Mouse (Mus musculus): ENCODE measurements around the gene Grhpr.
"Not testable (repeated sequence)": the region's sequence is repeated elsewhere in the genome, so short reads cannot be mapped to it uniquely, and the experiment has no call there.

The Grhpr gene

GRCm38 (mm10) chr4:45019009-45019408 is 37.8 kb downstream of the Grhpr start:
- DNase-seq, result peak; percentile 29

- no peak for DNase-seq
These were observed 45.3 kb downstream of the Grhpr start for GRCm38 (mm10) chr4:45026459-45026858.

DNA sequence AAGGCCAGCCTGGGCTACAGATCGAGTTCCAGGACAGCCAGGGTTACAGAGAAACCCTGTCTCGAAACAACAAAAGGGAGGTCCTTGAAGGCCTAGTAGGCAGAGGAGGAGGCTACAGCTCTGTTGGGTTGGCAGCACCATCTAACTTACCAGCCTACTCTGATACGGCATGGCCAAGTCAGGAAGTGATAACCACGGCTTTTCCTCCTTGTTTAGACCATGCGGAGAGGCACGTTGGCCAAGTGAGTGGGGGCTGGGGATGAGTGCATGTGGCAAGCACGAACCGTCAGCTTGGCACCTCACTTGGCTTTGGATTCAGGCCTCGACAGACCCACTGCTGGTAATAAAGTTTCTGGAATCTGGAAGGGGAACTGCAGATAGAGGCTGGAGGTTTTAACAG is 51.4 kb downstream of the Grhpr start:
- no peak for DNase-seq

DNA sequence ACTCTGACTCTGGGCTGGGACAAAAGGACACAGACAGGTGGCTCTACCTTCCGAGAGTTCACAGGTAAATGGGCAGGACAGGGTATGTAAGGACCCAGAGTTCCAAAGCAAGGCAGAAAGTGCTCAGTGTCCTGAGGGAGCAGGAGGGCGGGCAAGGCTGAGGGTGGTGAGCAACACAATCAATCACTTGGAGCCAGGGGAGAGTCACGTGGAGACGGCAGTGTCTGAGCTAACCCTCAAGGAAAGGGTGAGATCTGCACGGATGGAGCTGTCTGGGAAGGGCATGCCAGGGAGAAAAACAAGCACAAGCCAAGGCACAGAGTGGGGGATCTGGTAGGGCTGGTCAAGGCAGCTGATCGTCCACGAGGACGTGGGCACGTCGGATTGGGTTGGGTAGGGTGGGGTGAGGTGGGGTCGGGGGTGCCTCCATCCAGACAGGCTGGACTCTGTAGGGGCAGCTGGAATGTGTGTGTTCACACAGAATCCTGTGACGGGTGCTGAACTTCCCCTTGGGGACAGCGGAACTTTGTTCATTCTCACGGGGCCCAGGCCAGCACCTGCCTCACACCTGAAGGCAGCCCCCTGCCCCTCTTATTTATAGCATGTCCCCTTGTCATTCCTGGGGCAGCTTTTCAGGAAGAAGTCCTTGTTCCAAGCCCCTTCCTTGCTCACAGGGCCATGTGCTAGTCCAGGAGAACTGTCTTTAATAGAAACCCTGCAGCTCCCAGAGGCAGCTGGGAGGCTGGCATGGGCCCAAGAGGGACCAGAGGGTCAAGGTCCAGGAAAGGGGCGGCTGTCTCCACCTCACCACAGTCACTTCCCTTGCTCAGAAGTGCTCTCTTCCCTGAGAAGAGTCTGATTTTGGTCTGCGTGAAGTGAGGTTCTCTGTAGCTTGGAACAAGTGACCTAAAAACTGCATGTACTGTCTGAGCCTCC is 53.8 kb downstream of the Grhpr start:
- no peak for DNase-seq

DNA sequence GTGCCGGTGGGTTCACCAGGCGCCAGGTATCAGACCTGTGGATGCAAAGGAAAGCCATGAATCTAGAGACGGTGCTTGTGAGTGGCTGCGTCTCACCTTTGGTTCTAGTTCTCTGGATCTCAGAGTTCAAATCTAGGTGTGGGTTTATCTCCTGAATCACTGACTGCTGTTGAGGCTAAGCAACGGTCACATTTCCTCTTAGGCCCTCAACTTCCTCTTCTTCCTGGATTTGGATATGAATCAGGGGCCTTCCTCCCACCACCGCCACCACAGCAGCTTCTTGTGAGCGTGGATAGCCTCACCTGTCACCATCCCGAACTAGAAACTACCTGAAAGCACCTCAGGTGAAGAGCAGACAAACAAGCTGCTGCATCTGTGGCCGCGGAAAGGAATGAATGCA is 54.9 kb downstream of the Grhpr start:
- DNase-seq, result no peak

DNA sequence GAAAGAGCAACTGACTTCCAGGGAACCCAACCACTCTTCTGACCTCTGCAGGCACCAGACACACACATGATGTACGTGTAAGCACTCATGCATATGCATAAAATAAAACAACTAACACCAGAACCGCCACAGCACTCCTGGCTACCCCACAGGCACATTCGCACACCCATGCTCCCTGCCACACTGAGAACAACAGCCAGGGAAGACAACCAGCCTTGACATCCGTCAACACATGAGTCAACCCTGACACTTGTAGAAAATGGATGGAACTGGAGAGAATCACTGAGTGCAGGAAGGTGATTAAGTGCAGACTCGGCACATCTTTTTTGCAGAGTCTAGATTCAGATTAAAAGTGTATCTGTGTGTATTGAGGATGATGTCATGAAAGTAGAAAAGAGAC is 55.4 kb downstream of the Grhpr start:
- no peak for DNase-seq

GRCm38 (mm10) chr4:45037455-45038410 is 56.5 kb downstream of the Grhpr start:
- no peak for DNase-seq

DNA sequence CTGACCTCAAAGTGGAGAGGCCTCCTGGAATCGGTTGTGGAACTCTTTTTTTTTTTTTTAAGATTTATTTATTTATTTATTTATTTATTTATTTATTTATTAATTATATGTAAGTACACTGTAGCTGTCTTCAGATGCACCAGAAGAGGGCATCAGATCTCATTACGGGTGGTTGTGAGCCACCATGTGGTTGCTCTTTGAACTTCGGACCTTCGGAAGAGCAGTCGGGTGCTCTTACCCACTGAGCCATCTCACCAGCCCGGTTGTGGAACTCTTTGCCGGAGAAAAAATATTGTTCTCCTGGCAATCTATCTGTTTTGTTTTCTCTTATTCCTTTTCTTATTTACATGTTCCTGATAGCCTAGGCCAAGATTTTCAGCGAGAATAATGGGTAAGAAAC is 57.7 kb downstream of the Grhpr start:
- DNase-seq, result not testable (repeated sequence)

DNA sequence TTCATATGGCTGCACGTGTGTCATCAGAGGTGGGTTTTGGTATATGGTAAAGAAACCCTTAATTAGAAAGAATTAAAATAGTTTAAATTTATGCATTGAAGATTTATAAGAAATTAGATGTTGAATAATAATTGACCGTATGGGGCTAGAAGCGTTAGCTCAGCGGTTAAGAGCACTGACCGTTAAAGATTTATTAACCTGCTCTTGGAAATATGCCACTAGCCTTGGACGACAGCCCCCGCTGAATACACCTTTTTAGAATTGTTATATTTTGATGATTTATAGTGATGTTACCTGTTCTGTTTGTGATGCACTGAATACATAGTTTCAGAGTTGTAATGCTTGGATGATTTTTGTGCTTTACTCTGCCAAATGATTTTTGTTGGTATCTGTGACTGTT is 58.4 kb downstream of the Grhpr start:
- not testable (repeated sequence) for DNase-seq
